Mouse (Mus musculus): ENCODE measurements around the gene Nacad. TPM values are rescaled to one million over a fixed set of nuclear protein-coding genes. Genes with fewer than 3 reads are reported as not detected.

The Nacad gene
- polyA plus RNA-seq, 1 experiment: 0.96 TPM

- H3K36me3 ChIP-seq (ENCODE audit: control insufficient read depth, insufficient read depth): peaks cover 86% of the 10 kb centered on the region
- H3K79me3 ChIP-seq (ENCODE audit: low read depth): no peaks in the 10 kb centered on the region
- no peak overlapping the region for H3K4me3 ChIP-seq (ENCODE audit: insufficient read depth, poor library complexity, severe bottlenecking)
- no peak for TF ChIP-seq FOSL1 (IDR thresholded peaks at IDR 0.05; ENCODE audit: insufficient read depth, low read length, poor library complexity, severe bottlenecking)
- TF ChIP-seq MYOG (IDR thresholded peaks at IDR 0.05; ENCODE audit: control insufficient read depth, extremely low read depth, insufficient read length): no peak
- no peak for TF ChIP-seq MYOD1 (IDR thresholded peaks at IDR 0.05; ENCODE audit: control insufficient read depth, insufficient read length, low read depth)
- no peak for TF ChIP-seq MAX (IDR thresholded peaks at IDR 0.05)
- TF ChIP-seq CTCF (IDR thresholded peaks at IDR 0.05; ENCODE audit: control insufficient read depth, insufficient read depth, insufficient read length): no peak
- no peak for TF ChIP-seq CEBPB (IDR thresholded peaks at IDR 0.05; ENCODE audit: low read depth)
- TF ChIP-seq USF1 (IDR thresholded peaks at IDR 0.05; ENCODE audit: low read depth): no peak
- no peaks in the 10 kb centered on the region for H3K27me3 ChIP-seq (ENCODE audit: control insufficient read depth, insufficient read depth, insufficient read length)
- no peaks in the 10 kb centered on the region for H3K79me2 ChIP-seq (ENCODE audit: control insufficient read depth, insufficient read depth)
- no peak overlapping the region for H3ac ChIP-seq (ENCODE audit: control insufficient read depth, insufficient read length, low read depth)
Observed at GRCm38 (mm10) chr11:6590933-6591675, 14.7 kb downstream of the Nacad start.

GRCm38 (mm10) chr11:6589838-6590237 is 16.0 kb downstream of the Nacad start:
- H3K79me2 ChIP-seq (ENCODE audit: control insufficient read depth, insufficient read depth): no peaks in the 10 kb centered on the region
- no peaks in the 10 kb centered on the region for H3K79me3 ChIP-seq (ENCODE audit: low read depth)
- H3K4me3 ChIP-seq (ENCODE audit: insufficient read depth, poor library complexity, severe bottlenecking): no peak overlapping the region
- peaks cover 87% of the 10 kb centered on the region for H3K36me3 ChIP-seq (ENCODE audit: control insufficient read depth, insufficient read depth)
- no peak for TF ChIP-seq MYOD1 (IDR thresholded peaks at IDR 0.05; ENCODE audit: control insufficient read depth, insufficient read length, low read depth)
- TF ChIP-seq CEBPB (IDR thresholded peaks at IDR 0.05; ENCODE audit: low read depth): no peak
- no peak for TF ChIP-seq CTCF (IDR thresholded peaks at IDR 0.05; ENCODE audit: control insufficient read depth, insufficient read depth, insufficient read length)
- no peak for TF ChIP-seq FOSL1 (IDR thresholded peaks at IDR 0.05; ENCODE audit: insufficient read depth, low read length, poor library complexity, severe bottlenecking)
- no peak for TF ChIP-seq MYOG (IDR thresholded peaks at IDR 0.05; ENCODE audit: control insufficient read depth, extremely low read depth, insufficient read length)
- no peak for TF ChIP-seq USF1 (IDR thresholded peaks at IDR 0.05; ENCODE audit: low read depth)
- TF ChIP-seq MAX (IDR thresholded peaks at IDR 0.05): no peak
- no peaks in the 10 kb centered on the region for H3K27me3 ChIP-seq (ENCODE audit: control insufficient read depth, insufficient read depth, insufficient read length)
- H3ac ChIP-seq (ENCODE audit: control insufficient read depth, insufficient read length, low read depth): no peak overlapping the region

DNA sequence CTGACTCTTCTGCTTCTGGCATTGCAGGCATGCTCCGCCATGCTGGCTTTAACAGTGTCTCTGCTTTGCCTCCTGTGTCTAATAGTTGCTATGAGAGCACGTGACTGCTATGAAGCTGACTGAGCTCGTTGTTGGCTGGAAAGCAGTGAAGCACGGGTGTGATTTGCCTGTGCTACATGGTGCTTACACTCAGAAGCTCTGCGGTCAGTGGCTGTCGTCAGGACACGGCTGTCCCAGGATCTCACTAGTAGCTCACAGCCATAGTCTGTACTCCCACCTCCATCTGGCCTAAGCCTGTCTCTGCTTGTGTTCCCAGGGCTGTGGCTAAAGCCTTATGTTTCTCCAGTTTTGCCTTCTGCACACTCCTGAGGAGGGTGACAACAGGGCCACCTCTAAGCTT is 17.6 kb downstream of the Nacad start:
- Histone ChIP-seq H3K36me3 (ENCODE audit: control insufficient read depth, insufficient read depth) (peaks cover 80% of the 10 kb centered on the region), H3K79me3 (ENCODE audit: low read depth) (no peaks in the 10 kb centered on the region), H3ac (ENCODE audit: control insufficient read depth, insufficient read length, low read depth) (no peak overlapping the region)

DNA sequence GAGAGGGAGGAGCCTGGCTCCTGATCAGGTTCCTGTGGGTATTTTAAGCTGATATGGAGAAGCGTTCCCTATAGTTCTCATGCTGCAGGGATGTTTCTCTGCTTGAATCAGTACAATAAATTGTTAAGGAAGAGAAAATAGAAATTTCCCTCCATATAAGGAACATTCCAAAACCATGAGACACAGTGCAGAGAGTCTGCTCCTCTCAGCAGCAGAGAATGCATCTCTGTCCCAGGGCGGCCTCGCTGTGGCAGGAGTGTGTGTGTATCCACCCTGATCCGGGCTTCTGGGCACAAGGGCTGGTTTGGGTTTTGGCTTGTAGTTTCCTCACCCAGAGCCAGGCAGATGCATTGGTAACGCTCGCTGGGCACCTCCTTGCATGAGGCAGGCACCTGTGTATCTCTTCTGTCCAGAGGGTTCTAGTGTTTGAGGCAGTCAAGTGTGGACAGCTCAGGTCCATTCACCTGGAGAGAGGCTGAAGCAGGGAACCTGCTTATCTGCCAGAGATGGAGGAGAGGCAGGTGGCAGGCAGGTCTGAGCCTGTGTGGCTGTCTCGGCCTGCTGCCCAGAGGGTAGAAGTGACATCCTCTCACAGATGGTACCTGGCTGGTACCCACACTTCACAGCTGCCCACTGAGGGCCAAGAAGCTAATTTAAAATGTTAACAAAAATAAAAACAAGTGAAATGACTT is 18.5 kb downstream of the Nacad start:
- Histone ChIP-seq H3K4me3 (ENCODE audit: insufficient read depth, poor library complexity, severe bottlenecking) (no peak overlapping the region), H3K79me2 (ENCODE audit: control insufficient read depth, insufficient read depth) (peaks cover 10% of the 10 kb centered on the region), H3K79me3 (ENCODE audit: low read depth) (peaks cover 2% of the 10 kb centered on the region), H3ac (ENCODE audit: control insufficient read depth, insufficient read length, low read depth) (no peak overlapping the region), H3K27me3 (ENCODE audit: control insufficient read depth, insufficient read depth, insufficient read length) (no peaks in the 10 kb centered on the region), H3K36me3 (ENCODE audit: control insufficient read depth, insufficient read depth) (peaks cover 76% of the 10 kb centered on the region)
- TF ChIP-seq CTCF (IDR thresholded peaks at IDR 0.05; ENCODE audit: control insufficient read depth, insufficient read depth, insufficient read length): no peak
- no peak for TF ChIP-seq CEBPB (IDR thresholded peaks at IDR 0.05; ENCODE audit: low read depth)
- TF ChIP-seq USF1 (IDR thresholded peaks at IDR 0.05; ENCODE audit: low read depth): no peak
- no peak for TF ChIP-seq MAX (IDR thresholded peaks at IDR 0.05)
- no peak for TF ChIP-seq MYOD1 (IDR thresholded peaks at IDR 0.05; ENCODE audit: control insufficient read depth, insufficient read length, low read depth)
- TF ChIP-seq FOSL1 (IDR thresholded peaks at IDR 0.05; ENCODE audit: insufficient read depth, low read length, poor library complexity, severe bottlenecking): no peak
- TF ChIP-seq MYOG (IDR thresholded peaks at IDR 0.05; ENCODE audit: control insufficient read depth, extremely low read depth, insufficient read length): no peak

More for the DNA sequence above, 17.6 kb downstream of the Nacad start:
- no peak for TF ChIP-seq FOSL1 (IDR thresholded peaks at IDR 0.05; ENCODE audit: insufficient read depth, low read length, poor library complexity, severe bottlenecking)
- TF ChIP-seq MAX (IDR thresholded peaks at IDR 0.05): no peak
- TF ChIP-seq MYOD1 (IDR thresholded peaks at IDR 0.05; ENCODE audit: control insufficient read depth, insufficient read length, low read depth): no peak
- no peak overlapping the region for H3K4me3 ChIP-seq (ENCODE audit: insufficient read depth, poor library complexity, severe bottlenecking)
- no peaks in the 10 kb centered on the region for H3K27me3 ChIP-seq (ENCODE audit: control insufficient read depth, insufficient read depth, insufficient read length)
- peaks cover 1% of the 10 kb centered on the region for H3K79me2 ChIP-seq (ENCODE audit: control insufficient read depth, insufficient read depth)

DNA sequence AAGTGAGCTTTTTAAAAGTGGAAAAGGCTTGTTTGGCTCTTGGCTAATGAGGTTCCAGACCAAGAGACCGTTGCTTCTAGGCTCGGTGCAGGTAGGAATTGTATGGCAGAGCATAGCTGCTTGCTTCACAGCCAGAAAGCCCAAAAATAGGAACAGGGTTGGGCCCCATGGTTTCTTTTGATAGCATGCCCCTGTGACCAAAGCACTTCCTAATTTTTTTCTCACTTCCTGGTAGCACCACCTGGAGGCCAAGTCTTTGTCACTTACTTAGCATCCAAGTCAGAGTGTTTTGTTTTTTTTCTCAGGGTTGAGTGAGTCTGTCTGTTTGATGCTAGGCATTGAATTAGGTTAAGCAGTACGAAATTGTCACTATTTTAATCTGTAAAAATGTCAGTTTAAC is 19.2 kb downstream of the Nacad start:
- Histone ChIP-seq H3K79me2 (ENCODE audit: control insufficient read depth, insufficient read depth) (peaks cover 16% of the 10 kb centered on the region), H3K36me3 (ENCODE audit: control insufficient read depth, insufficient read depth) (peaks cover 75% of the 10 kb centered on the region), H3K79me3 (ENCODE audit: low read depth) (peaks cover 3% of the 10 kb centered on the region), H3K4me3 (ENCODE audit: insufficient read depth, poor library complexity, severe bottlenecking) (no peak overlapping the region), H3K27me3 (ENCODE audit: control insufficient read depth, insufficient read depth, insufficient read length) (no peaks in the 10 kb centered on the region), H3ac (ENCODE audit: control insufficient read depth, insufficient read length, low read depth) (no peak overlapping the region)
- TF ChIP-seq FOSL1 (IDR thresholded peaks at IDR 0.05; ENCODE audit: insufficient read depth, low read length, poor library complexity, severe bottlenecking) (no peak), MAX (IDR thresholded peaks at IDR 0.05) (no peak), MYOD1 (IDR thresholded peaks at IDR 0.05; ENCODE audit: control insufficient read depth, insufficient read length, low read depth) (no peak), CTCF (IDR thresholded peaks at IDR 0.05; ENCODE audit: control insufficient read depth, insufficient read depth, insufficient read length) (no peak), CEBPB (IDR thresholded peaks at IDR 0.05; ENCODE audit: low read depth) (no peak), USF1 (IDR thresholded peaks at IDR 0.05; ENCODE audit: low read depth) (no peak), MYOG (IDR thresholded peaks at IDR 0.05; ENCODE audit: control insufficient read depth, extremely low read depth, insufficient read length) (no peak)
